Mouse (Mus musculus) heart, postnatal 0 days (tissue): ENCODE data around the gene Selenok.

Source experiments
- CTCF ChIP-seq: IDR thresholded peaks from 2 replicates; pipeline ENCODE4 v1.5.1; 2016; ENCODE audit warnings: antibody characterized with exemption, control low read depth, low read depth
- EP300 ChIP-seq: IDR thresholded peaks from 2 replicates; pipeline ENCODE4 v1.6.1; 2016; ENCODE audit warnings: antibody characterized with exemption, low read depth

- peak; percentile 12; the same call in 1 of the 2 replicates for TF ChIP-seq CTCF
- TF ChIP-seq EP300: no peak
Measured at GRCm38 (mm10) chr14:29939600-29940312, 28.4 kb upstream of the Selenok start.
